Mouse (Mus musculus) adrenal gland, postnatal 14 days (tissue): ENCODE measurements around the gene Rhd. TPM values are rescaled to one million over a fixed set of nuclear protein-coding genes. Genes with fewer than 3 reads are reported as not detected.
A peak's percentile ranks its signal among the peaks of the same experiment; 100 is the strongest.
"Not testable (repeated sequence)": the region's sequence is repeated elsewhere in the genome, so short reads cannot be mapped to it uniquely, and the experiment has no call there.

Source experiments
- DNase-seq: peaks from one replicate; pipeline ENCODE4 v3.0.0; 2021; ENCODE audit warnings: mixed read lengths
- total RNA-seq: library from RNA; stranded (reverse); gene quantifications from 2 replicates; pipeline ENCODE4 v1.2.3, GENCODE M21; 2021

Gene Rhd
- total RNA-seq, 1 experiment from 2014 or later = 8.4 TPM

DNA sequence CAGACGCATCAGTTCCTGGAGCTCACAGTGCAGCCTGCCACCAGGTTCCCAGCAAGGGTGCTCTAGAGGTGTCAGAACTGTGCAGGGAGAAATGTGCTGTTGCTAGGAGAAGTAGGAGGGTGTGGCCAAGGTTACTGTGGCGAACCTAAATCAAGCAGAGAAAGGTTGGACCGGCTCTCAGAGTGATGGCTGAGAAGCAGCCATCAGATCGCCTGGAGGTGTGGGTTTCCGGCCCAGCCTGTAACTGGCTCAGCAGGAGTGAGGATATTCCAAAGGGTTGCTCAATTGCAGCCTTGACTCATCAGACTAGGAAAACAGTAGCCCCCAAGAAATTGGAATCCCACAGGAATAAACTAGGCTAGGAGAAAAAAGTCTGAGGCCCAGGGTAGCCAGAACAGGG, 7.8 kb upstream of the Rhd start:
- no peak for DNase-seq

DNA sequence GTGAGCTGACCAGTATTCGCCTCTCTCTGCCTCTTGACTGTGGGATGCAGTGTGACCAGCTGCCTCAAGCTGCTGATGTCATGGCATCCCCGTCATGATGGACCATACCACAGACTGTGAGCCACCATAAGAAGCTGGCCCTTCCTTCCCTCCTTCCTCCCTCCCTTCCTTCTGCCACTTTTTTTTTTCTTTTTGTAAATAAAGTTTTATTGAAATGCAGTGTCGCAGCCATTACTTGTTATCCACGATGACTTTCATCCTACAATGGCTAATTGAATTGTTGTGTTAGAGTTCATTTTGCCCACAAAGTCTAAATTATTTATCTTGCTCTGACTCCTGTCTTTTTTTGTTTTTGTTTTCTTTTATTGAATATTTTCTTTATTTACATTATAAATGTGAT, 5.8 kb upstream of the Rhd start:
- no peak for DNase-seq

DNA sequence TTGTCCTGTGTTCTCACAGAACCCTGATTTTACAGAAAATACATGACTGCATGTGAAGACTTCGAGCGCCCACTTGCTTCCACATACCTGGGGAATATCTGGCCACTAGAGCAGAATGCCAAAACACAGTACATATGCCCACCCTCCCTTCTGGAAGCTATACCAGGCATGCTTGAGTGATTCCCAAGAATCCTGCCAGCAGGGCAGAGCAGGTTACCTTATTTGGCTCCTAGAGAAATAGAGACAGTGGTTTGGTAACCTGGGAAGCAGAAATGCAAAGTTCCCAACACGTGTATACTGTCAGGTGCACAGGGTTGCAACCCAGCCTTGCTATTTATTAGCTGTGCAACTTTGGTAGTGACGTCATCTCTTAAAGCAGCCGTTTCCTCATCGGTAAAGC, 2.5 kb upstream of the Rhd start:
- DNase-seq = no peak

DNA sequence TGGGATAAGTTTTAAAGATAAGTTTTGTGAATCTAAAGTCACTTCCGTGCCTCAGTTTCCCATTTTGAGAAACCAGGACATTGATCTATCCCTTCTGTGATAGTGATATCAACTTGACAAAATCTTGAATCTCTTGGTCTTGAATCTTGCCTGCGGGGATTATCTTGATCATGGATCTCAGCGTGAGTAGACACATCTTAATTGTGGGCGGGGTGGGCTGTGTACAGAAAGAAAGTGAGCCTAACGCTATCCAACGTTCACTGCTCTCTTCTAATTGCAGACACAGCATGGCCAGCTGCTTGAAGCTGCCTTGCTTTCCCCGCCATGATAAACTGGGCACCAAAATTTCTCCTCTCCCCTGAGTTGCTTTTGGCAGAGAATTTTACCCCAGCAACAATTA, 1.3 kb upstream of the Rhd start:
- DNase-seq = no peak

DNA sequence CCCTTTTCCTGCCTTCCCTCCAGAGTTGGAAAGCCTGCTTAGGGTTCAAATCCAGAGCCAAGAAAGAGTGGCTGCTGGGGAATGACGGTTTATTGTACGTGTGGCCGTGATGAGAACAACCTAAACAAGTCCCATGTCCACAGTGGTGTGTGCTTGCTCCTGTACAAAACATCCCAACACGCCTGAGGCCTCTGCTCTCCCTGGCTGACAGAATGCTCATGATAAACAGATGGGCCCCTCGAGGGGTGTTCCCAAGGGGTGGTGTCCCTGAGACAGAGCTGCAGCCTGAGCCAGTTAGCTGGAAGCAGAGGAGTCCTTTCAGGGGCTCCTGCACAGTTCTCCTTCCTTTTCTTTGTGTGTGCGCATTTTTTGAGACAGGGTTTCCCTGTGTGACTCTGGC, 1.0 kb downstream of the Rhd start:
- no peak for DNase-seq

DNA sequence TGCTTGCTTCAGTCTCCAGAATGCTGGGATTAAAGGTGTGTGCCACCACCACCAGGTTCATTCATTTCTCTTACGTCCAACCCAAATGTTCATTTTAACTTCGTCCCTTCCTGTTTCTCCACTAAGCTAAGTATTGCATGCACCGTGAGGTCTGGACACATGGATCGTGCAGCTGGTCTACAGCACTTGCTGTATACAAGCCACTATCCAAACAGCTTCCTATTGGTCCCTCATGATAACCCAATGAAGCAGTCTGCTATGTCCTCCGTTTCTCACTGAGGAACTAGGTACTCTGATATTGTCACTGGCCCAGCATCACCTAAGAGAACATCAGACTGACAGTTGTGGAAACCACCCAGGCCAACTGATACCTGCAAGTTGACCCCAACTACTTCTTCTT, 1.5 kb downstream of the Rhd start:
- no peak for DNase-seq

DNA sequence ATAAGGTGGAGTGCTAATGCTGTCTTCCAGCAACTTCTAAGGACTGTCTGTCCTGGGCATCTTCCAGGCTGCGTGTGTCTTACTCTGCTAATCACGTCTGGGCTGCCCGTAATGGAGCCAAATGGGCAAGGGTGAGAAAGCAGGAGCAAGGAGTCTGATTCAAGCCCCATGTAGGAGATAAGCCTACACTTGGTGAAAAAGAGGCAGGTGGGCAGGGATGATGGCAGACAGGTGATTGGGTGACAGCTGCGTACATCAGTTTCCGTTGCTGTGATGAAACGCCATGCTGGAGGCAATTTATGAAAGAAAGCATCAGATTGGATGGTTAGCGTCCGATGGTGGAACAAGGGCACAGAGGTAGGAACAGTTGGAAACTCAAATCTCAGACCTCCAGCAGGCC, 2.9 kb downstream of the Rhd start:
- no peak for DNase-seq

DNA sequence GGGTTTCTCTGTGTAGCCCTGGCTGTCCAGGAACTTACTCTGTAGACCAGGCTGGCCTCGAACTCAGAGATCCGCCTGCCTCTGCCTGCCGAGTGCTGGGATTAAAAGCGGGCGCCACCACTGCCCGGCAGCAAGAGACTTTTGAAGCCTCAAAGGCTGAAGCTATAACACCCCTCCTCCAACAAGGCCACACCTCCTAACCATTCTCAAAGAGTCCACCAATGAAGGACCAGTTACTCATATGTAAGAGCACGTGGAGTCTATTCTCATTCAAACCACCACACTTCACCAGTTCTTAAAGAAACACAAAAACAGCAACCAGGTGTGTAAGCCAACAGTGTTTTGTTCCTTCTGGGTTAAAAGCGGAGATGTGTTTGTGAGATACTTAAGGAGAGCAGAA, 3.3 kb downstream of the Rhd start:
- DNase-seq = no peak

DNA sequence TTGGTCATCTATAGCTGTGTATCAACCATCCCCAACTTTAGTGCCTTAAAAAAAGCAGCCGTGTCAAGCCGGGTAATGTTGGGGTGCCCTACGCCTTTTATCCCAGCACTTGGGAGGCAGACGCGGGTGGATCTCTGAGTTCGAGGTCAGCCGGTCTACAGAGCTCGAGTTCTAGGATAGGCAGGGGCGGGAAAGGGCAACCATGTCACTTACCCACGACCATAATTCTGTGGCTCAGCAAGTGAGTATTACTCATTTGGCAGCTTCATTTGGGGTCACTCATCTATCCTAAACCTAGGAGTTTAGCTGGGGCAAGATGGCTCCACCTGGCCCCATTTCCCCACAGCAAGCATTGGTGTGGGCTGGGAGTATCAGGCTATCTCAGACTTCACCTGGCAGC, 3.7 kb downstream of the Rhd start:
- no peak for DNase-seq

DNA sequence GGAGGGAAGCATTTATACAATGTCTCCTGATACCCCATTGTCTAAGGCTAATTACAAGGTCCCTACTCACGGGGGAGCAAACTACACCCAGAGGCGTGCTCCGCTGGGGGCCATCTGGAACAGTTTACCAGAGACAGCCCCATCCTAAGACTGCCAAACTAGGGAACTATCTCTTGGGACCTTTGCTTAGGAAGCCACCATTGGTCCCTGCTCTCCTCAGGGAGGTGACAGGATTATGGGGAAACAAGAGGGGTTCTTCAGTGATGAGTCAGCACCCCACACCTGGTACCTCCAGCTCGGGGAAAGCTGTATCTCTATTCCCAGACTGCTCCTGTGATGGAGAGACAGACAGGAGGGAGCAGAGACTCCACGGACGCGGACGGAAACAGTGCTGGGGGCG, 4.2 kb downstream of the Rhd start:
- DNase-seq = no peak

DNA sequence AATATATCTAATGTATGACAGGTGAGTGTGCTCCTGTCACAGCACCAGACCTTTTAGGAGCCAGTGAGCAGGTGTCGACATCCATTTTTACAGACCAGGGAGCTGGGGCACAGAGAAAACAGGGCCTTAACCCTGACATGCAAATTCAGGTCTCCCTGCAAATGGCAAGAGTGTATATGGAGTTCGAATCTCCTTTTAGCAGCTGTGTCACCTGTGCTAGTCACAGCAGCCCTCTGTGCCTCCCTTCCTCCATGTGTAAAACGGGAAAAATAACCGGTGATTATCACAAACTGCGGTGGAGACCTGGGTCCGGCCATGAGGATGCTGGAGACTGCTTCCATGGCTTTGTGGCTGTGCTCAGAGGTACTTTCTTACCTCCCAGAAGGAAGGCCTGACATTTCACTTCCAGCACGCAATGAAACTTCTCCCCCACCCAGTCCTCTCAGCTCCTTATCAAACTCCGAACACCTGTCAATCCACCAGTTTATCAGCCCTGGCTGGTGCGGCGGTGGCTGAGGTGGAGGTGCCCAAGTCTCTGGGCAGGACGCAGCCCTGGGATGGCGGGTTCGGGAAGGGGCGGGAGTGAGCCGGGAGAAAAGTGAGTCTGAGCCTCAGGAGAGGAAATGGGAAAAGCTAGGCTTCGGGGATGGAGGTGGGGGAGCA, 4.9 kb downstream of the Rhd start:
- DNase-seq = no peak

DNA sequence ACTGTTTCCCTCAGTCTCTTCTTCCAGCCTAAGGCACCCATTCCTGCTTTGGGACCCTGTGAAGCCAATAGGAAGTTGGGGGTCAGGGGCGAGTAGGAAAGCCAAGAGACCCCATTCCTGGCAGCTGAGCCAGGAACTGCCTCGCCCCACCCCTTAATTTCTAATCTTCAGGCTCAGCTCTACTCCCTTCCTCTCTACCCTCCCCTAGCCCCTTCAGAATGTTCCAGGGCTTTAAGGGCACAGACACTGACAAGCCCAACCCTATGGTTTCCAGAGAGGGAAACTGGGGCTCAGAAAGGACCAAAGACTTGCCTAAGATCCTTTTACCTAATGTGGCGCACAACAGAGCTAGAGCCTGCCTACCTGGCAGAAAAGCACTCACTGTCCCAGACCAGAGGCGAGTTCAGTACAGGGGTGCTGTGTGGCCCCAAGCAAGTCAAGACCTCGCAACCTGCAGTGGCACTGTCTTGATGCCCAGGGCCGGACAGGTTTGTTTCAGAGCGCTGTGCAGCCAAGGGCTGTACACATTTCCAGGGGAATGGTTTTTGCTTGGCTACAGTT, 5.6 kb downstream of the Rhd start:
- DNase-seq = no peak

DNA sequence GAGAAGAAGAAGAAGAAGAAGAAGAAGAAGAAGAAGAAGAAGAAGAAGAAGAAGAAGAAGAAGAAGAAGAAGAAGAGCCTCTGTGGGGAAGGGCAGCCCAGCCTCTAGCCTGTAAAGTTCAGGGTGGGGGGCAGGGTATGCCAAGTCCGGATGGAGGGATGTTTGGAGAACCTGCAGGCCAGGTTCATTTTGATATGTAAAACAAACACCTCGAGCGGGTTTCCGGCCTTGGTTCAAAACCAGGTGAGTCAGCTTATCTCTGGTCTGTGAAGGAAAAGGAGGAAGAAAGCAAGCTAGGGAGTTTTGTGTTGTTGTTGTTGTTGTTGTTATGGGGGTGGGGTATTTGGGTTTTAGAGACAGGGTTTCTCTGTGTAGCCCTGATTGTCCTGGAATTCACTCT, 7.1 kb downstream of the Rhd start:
- DNase-seq = no peak

DNA sequence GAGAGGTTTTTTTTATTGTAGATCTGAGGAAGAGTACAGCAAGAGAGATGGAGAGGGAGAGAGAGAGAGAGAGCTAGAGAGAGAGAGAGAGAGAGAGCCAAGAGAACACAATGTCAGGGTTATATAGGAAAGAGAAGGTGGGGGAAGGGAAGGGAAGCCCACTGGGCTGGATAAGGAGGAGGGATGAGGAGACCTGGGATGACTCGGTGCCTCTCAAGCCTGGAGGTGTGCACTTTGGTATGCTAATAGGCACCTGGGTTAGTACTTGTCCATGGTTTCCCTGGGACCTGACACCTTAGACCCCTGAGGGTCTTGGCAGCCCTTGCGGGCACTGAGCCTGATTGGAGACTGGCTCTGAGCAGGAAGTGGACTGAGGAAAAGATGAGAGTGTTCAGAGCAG, 7.6 kb downstream of the Rhd start:
- DNase-seq = no peak

DNA sequence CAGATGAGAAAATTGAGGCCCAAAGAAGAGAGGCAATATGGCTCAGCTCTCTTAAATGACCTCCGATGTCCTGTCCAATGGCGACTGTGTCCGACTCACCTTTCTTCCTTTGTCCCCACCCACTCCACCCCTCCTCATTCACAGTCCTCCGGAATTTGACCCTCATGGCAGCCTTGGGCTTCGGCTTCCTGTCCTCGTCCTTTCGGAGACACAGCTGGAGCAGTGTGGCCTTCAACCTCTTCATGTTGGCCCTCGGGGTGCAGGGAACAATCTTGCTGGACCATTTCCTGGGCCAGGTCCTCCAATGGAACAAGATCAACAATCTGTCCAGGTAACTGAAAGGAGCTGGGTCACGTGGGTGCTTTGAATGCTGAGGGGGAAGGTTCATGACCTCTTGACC, 11.8 kb downstream of the Rhd start:
- DNase-seq = peak; percentile 34

DNA sequence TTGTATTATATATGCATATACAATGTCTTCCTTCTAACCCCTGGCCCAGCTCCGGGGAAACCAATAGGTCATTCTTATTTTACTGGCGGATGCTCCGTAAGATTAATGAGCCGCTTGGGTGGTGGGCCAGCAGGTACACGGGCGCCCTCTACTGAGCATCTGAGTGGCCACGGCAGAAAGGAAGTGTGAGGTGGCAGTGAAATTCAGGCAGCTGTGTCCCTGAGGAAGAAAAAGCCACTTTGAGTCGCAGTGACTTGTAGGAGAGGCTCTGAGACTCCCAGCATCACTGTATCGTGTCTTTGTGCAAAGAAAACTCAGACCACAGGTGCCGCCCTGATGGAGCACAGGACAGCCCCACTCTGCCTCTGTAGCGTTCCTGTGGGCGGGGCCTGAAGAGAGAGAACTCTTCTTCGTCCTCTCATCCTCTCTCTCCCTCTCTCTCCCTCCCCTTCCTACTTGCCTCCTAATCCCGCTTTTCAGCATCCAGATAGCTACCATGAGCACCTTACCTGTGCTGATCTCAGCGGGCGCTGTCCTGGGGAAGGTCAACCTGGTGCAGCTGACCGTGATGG, 15.2 kb downstream of the Rhd start:
- peak; percentile 86 for DNase-seq

DNA sequence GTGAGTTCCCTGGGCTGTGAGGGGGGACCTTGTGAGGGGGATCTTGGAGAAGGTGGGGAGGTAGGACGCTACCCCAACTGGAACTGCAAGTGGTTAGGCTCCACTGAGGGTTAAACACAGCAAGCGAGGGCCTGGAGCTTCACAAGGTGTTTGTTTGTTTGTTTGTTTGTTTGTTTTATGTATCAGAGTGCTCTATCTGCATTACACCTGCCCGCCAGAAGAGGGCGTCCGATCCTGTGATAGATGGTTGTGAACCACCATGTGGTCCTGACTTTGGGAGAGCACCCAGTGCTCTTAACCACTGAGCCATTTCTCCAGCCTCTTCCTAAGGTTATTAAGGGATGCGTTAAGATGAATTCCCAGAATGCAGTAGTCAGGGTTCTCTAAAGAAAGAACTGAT, 15.7 kb downstream of the Rhd start:
- DNase-seq = peak; percentile 38

DNA sequence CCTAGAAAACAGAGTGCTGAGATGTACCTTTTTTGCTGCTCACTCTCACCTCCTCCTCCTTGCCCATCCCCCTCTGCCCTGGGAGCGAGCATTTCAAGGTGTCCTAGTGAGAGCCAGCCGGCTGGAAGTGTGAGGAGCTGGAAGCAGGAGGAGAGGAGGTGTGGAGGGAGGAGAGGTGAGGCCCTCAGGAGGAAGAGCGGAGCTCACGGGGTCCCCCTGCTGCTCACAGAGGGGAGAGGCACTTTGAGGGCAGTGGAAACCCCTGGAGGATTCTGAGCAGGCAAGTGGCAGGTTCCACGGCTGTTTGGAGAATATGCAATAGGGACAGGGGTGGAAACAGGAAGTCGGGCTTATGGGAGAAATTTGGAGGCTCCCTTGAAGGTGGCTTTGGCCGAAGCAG, 18.9 kb downstream of the Rhd start:
- peak; percentile 71 for DNase-seq

DNA sequence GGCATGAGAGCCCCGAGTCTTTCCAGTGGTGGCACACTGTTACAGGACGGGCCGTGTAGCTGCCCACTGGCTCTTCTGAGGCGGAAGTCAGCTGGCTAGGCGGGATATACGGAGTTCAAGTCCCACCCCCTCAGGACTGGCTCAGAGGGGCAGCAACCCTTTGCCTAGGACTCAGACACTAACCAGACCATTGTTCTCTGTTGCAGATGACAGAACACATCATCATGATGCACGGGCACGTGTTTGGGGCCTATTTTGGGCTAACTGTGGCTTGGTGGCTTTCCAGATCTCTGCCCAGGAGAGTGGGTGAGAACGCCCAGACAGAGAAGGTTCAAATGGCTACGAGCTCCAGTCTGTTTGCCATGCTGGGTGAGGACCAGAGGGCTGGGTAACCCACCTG, 19.5 kb downstream of the Rhd start:
- no peak for DNase-seq

DNA sequence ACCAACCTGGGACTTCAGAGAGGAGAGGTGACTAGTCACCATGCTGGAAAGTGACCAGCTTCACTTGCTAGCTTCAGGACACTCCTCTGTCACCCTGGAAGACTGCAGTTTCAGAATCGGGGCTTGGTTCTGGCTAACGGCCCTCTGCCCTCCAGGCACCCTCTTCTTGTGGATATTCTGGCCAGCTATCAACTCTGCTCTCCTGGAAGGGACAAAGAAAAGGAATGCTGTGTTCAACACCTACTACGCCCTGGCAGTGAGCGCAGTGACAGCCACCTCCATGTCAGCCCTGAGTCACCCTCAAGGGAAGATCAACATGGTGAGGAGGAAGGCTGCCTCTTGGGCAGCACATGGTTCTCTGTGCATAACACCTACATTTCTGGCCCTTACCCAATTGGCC, 20.0 kb downstream of the Rhd start:
- DNase-seq = no peak

DNA sequence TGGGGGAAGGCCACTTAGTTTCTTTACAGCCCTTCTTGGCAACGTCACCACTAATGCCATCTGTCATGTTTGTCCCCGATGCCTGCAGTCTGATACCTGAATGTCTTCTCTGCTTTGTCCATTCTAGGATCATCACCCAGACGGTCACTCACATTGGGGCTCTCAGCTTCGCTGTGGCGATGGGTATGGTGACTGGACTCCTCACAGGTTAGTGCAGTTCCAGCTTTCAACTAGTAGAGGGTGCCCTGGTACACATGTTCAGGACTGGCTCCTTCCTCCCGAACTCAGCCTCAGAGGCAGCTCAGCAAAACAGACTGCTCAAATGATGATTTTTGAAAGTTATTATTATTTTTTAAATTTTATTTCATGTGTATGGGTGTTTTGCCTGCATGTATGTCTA, 27.8 kb downstream of the Rhd start:
- peak; percentile 79 for DNase-seq

DNA sequence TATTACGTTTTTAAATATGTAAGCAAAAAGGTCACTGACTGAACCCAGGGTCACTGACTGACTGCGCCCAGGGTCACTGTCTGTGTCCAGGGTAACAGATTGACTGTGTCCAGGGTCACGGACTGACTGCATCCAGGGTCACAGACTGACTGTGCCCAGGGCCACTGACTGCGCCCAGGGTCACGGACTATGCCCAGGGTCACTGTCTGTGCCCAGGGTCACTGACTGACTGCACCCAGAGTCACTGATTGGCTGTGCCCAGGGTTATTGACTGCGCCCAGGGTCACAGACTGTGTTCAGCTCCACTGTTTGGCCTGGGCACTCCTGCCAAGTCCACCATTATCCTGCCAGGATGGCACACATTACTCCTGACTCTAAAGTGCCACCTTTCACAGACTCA, 32.9 kb downstream of the Rhd start:
- peak; percentile 87 for DNase-seq

DNA sequence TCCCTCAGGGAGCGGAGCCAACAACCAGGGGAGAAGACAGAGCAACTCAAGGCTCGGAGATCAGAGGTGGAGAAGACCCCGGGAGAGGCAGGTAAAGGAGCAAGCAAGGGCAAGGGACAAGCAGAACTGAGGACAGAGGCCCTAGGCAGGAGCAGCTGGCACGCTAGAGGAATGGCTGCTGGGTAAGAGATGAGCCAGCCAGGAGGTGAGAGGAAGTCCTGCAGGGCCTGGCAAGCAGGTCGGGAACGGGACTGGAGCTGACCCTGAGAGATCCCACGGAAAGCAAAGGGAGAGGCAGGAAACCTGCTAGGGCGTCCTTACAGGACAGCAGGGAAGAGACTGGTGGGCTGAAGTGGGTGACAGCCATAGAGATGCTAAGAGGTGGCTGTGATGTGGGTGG, 36.8 kb downstream of the Rhd start:
- DNase-seq = no peak

DNA sequence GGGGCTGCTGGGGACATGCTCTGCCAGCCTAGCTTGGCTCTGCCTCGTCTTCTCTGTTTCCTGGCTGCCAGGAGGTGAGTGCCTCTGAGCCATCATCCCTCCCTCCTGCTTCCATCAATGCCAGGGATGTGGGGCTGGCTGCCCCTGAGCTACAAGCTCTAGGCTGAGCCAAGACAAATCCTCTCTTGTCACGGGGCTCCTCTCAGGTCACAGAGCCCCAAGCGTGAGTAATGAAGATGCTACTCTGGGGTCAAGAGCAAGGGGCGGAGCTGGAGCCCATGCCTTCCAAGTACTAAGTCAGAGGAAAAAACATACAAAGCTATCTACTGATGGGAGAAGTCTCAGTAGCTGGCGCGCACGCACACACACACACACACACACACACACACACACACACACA, 38.7 kb downstream of the Rhd start:
- peak; percentile 68 for DNase-seq

DNA sequence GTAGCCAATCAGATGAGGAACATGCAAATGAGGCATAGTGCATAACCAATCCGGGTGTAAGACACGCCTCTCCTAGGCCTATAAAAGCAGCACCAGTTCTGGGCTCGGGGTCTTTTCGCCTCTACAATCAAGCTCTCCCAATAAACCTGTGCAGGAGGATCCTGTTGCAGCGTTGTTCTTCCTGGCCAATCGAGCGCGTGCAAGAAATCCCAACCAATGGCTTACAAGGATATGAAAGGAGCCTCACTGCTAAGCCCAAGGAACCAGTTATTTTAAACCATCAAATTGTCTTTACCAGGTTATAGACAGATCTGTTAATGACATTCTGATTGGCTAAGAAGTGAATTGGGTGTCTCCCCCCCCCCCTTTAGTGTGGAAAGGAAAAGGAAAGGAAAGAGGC, 47.1 kb downstream of the Rhd start:
- not testable (repeated sequence) for DNase-seq
